Mouse (Mus musculus): Measurements from ENCODE around the gene Kirrel3.

Gene Kirrel3

DNA sequence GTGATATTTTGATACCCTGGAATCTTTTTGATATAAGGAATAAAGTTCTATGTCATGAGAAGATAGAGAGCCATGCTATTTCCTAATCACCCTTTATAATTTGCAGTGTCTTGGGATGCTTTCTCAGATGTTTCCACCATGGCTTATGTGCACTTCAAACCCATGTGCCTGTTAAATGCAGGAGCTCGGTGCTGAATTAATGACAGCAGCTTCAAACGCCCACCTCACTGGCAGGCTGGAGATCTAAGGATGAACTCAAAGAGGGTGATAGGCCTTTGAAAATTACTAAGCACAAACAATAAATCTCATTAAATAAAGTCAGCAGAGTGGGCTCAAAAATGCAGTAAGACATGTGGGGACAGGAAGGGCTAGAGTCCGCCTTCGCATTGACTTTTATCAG lies 108.2 kb downstream of the Kirrel3 start:
- no peak for DNase-seq (ENCODE audit: extremely low spot score, low read depth, low spot score)

DNA sequence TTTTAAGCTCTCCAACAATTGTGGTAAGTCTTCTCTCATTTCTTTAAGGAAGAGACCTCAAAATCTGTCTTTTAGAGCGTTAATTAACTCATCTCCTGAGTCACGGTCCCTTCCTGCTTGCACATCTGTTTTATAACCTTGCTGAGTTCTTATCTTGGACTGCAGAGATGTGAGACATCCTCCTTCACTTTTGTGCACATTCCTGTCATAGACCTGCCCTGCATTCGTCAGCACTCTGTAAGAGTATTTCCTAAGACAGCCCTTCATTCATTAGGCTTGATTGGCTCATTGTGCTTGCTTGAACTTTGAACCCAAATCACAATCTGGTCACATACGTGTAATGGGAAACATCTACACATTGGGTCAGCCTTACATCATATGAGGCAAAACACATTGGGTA lies 114.6 kb downstream of the Kirrel3 start:
- DNase-seq (ENCODE audit: extremely low spot score, low read depth, low spot score), result no peak

DNA sequence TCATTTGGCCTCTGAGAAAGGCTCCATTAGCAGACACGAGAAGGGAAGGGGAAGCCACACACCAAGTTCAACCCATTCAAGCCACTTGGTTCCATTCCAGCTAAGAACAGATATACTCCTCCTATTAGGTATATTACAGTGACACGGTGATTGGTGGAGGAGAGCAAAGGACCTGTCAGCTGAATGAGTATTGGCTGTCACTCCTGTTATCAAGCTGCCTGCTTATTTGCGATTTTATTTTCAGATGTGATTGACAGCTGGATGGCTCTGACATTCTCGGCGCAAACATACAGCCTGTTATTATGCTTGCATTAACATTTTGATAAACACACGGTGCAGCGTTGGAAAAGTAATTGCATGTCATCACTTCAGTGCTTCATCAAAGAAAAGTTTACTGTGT lies 118.1 kb downstream of the Kirrel3 start:
- no peak for DNase-seq (ENCODE audit: extremely low spot score, low read depth, low spot score)

DNA sequence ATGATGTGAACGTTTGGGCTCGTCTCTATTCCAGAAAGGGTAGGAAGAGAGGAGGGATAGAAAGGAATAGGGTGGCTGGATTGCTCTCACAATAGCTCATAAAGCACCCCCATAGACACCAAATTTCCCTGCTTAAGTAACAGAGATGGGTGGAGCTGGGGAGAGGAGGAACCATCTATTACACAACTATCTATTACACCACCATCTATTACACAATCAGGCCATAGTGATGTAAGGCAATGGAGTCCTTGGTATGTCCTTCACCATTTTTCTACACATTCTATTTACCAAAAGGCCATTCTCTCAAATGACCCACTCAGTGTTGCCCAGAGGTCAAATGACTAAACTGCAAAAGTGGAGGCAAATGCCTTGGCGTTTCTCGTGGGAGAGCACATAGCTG lies 119.2 kb downstream of the Kirrel3 start:
- DNase-seq (ENCODE audit: extremely low spot score, low read depth, low spot score), result no peak

DNA sequence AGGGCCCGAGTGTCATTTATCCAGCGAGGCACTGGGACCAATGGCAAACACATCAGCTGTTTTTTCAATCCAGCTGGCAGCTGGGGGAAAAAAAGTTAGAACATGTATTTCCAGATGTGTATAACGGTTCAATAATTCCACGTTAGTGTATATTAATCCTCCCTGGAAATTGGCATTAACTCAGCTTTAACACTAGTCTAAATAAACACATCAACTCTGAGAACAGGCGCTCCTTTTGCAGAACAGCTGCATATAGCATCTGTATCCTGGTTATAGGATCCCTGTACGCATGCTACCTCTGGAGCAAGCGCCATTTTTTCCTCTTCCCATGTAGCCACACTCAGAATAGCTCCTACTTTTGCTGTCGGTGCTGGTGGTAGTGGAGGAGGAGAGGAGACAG lies 119.8 kb downstream of the Kirrel3 start:
- DNase-seq (ENCODE audit: extremely low spot score, low read depth, low spot score), result no peak

DNA sequence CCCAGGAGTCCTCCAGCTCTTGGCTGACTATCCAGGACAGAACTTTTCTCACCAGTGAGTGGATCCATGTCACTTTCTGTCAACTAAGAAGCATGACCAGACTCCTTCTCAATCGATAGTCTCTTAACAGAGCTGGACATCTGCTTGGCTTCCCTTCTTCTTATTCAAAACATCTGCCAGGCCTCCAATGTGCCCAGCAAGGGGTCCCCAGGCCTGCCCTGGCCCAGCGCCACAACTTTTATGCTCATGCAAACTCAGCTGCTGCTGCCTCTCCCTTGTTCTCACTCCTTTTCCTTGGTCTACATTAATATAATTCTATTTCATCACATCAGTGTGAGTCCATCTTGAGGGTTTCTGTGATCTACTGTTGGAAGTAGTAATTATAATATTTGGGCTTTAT lies 122.3 kb downstream of the Kirrel3 start:
- no peak for DNase-seq (ENCODE audit: extremely low spot score, low read depth, low spot score)

DNA sequence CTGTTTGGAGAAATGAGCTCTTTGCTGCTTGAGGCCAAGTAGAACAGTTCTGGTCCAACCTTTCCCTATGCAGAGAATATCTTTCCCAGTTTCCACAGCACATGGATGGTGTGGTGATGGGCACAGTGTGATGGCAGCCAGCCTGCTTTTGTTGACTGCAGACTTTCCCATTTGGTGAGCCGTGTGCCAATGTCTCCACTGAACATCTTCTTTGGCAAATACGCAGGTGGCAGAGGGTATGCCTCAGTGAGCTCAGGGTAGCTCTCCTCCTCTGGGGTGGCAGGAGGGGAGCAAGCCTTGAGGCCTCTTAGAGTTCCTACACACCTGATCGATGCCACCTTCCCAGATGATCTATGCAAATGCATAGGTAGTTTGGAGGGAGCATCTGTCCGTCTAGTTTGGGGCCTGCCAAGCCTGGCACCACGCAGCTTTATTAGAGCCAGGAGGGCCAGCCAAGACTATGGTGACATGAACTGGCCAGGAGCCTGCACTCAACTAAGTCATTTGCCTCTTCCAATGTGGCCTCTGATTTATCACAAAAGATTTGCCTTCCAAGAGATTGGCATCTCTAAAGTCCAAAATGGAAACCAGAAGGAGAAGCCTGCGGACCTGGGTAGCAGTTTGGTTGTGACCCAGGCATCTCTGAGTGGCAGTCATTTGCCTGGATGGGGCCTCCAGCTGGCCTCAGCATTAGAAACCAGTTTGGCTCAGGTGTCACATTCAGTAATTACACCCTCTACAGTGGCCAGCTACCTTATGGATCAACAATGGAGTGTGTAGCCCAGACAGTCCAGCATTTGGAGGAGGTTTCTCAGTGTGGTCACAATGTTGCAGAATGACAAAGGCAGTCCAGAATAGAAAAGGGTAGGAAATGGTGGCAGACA lies 127.4 kb downstream of the Kirrel3 start:
- DNase-seq (ENCODE audit: extremely low spot score, low read depth, low spot score), result no peak

DNA sequence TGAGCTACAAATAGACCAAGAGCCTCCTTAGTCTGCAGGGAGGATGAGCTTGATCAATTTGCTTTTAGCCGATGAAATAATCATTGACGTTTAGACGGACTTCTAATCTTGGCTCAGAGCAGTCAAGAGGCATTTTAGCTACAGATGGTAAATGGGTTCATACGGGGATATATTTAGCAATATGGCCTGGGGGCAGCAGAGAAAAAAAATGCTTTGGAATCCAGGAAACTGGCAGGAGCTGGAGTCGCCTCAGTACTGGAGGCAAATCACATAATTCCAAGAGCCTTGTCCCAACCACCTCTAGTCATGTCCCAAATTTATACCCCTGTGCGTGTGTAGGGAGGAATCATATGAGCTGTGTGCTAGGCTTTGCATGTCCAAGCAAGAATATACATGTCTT lies 132.4 kb downstream of the Kirrel3 start:
- no peak for DNase-seq (ENCODE audit: extremely low spot score, low read depth, low spot score)

DNA sequence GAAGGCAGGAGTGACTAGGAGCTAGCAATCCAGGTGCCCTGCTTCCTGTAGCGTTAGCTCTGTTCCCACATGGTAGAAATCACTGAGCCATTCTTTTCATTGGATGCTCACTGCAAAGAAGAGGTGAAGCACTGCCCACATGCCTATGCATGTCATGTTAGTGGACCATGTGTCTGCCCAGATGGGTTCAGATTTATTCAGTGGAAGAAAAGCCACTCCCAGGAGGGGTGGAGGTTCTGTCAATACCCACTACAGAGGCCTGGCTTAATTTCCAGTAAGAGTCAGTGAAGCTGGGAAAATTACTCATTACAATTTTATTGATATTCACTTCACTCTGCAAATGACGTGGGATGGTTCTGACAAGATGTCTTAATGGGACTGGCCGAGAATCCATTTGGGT lies 134.2 kb downstream of the Kirrel3 start:
- DNase-seq (ENCODE audit: extremely low spot score, low read depth, low spot score), result no peak

DNA sequence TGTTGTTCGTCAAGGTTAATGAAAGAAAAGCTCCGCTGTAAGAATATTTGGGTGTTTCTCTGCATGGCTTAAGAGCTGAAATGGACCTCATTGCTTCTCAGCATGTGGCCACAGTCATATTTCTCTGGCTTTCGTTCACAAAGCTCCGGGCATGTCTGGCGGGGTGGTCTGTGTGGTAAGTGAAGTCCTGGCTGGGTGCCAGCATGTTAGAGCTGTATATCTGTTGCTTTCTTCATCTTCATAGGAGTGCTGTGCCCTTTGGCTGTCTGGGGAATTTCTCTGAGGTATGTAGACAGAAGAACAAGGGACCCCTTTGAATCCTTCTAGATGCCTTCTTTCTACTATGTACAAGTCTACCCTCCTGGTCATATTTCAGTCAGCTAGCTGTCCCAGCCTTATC lies 137.8 kb downstream of the Kirrel3 start:
- DNase-seq (ENCODE audit: extremely low spot score, low read depth, low spot score), result no peak

DNA sequence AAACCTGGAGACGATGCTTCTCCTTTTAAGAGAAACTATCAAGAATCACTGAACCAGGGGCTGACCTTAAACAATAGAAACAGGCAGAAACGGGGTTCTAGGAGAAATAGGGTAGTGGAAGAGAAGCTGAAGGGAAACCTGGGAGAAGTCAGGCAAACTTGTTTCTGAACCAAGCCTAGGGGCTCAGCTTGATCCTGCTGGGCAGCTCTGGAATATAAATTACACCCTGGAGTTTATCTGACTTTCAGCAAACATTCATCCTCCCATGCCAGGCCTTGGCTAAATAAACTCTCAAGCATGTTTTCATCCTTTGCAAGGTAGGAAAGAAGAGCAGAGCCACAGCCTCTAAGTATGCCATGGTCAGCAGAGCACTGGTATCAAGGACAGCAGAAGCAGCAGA lies 138.3 kb downstream of the Kirrel3 start:
- no peak for DNase-seq (ENCODE audit: extremely low spot score, low read depth, low spot score)

DNA sequence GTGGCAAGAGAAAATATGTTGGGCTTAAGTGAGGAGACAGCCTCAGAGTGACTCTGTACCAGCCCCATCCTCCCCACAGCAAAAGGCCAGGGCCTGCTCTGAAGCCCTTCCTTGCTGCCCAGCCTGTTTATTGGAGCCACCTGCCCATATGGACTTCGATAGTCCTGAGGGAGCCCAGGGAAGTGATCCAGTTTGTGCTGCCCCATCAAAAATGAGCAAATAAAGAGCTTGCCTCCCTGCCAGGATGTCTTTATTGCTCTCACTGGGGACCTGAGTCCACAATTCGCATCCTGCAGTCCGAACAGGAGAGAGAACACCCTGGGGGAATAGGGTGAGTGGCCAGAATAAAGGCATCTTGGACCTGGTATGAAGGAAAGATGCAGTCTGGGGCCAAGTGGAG lies 143.1 kb downstream of the Kirrel3 start:
- DNase-seq (ENCODE audit: extremely low spot score, low read depth, low spot score), result no peak

DNA sequence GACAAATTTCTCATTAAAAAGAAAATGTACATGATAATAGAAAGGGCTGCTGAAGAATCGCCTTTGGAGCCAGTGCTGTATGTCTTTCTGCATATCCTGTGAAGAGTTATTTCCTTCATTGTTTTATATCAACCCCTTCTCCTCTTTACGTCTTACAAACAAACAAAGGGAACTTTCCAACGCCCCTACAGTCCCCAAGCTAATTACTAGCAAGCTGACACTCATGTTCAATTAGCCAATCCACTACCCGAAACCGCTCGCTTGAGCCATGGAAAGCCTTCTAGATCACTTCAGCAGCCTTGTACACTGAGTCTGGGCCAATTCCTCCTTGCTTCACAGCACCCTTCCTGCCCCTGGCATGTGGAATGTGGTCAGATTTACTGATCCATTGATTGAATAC lies 150.0 kb downstream of the Kirrel3 start:
- DNase-seq (ENCODE audit: extremely low spot score, low read depth, low spot score), result no peak

DNA sequence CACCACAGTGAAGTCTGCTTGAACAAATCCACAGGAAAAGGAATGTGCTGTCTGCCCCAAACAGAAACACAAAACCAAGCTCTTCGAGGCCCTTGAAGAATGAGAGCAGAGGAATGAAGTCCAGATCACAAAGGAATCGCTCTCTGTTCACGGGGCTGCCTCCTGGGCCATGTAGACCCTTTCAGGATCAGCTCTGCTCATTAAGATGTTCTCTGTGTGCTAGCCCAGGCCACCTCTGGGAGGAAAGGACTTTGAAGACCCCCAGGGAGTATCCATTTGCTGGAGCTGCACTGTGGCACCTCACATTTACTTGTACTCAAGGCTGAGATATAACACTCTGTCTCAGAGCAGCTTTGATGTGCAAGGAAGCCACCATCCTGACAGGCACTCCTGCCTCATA lies 158.2 kb downstream of the Kirrel3 start:
- DNase-seq (ENCODE audit: extremely low spot score, low read depth, low spot score), result no peak

DNA sequence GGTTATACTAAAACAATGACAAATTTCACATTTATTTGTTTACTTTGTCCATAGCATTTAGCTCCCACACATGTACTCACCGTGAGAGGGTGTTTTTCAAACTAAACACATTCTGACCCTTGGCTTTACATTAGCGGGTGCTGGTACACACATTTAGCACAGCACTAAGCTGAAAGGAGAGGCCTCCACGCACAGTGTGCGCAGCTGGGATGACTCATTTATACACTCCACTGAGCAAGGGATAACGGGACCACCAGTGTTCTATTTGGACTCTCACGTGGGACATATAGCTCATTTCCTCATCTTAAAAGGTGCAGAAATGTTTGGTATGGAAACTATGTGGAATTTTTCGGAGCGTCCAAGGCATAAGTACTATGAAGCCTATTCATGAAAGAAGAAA lies 158.7 kb downstream of the Kirrel3 start:
- DNase-seq (ENCODE audit: extremely low spot score, low read depth, low spot score), result no peak

DNA sequence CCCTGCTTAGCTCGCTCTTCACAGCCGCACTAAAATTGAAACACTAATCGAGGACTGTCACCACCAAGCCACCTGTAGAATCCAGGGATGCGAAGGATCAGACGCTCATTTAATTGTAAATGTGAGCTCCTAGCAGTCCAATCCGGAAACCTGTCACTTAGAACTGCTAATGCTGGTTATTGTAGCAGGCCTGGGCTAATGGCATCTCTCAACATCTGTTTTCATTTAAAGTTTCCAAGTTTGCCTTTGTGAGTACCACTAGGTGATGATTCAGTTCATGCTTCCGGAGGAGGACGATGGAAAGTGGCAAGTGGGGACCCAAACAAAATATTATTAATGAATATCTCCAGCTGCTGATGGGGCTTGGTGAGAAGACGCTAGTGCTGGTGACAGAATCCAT lies 161.1 kb downstream of the Kirrel3 start:
- peak; percentile 67 for DNase-seq (ENCODE audit: extremely low spot score, low read depth, low spot score)

DNA sequence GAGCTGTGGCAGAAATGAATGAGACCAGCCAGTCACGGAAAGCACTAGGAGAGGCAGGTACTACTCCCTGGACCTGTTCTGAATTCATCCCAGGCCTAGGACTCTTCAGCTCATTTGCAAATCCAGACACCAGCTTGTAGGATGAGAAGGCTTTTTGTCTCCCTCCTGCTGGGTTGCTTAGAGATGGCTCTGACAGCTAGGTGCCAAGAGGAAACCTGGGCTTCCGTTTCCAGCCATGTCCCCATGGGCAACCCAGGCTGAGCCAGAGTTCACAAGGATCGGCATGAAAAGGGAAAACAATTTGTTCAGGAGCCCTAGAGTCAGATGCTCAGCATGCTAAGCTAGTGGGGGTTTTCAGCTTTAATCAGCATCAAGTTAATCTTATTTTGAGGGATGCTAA lies 166.6 kb downstream of the Kirrel3 start:
- DNase-seq (ENCODE audit: extremely low spot score, low read depth, low spot score), result no peak

DNA sequence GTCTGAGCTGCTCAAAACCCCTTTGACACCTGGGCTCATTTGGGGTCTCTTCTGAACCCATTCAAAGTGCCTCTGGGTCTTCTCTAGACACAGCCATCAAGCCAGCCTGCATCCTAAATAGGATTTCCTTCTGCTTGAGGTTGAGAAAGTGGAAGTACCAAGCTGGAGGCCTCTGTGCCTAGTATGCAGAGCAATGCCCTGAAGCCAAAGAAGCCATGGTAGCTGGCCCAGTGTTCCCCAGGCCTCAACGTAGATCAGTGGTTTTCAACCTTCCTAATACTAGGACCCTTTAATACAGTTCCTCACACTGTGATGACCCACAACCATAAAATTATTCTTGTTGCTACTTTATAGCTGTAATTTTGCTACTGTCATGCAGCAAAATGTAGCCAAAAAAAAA lies 167.4 kb downstream of the Kirrel3 start:
- DNase-seq (ENCODE audit: extremely low spot score, low read depth, low spot score), result no peak

DNA sequence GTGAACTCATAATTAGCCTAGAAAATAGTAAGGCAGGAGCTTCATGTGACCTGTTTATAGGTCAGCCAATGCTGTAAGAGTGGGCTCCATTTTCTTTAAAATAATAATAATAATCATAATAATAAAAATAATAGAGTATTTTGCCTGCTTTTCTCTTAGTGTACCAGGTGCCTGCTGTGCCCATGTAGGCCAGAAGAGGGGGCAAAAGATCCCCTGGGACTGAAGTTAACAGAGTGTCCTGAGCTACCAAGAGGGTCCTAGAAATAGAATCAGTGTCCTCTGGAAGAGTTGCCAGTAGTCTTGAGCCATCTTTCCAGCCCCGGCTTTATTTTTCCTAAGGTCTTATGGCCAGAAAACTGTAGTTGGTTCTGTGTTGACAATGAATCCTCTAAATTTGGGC lies 174.9 kb downstream of the Kirrel3 start:
- DNase-seq (ENCODE audit: extremely low spot score, low read depth, low spot score), result no peak

DNA sequence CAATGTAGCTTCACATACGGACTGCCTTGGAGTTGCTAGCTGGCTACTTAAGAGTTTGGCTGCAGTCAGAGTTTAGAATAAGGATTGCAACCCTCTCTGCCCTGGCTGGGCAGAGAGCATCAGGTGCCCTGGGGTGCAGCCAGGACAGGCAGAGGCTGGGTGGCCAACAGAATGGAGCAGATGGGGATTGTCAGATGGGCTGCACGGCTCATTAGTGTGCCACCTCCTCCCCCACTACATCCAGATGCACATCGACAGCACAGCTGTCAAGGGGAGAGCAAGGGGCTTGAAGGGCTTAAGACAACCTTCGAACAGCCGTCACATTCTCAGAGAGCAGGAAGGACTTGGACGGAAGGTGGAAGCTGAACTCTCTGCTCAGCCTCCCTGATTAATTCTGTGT lies 177.7 kb downstream of the Kirrel3 start:
- no peak for DNase-seq (ENCODE audit: extremely low spot score, low read depth, low spot score)

DNA sequence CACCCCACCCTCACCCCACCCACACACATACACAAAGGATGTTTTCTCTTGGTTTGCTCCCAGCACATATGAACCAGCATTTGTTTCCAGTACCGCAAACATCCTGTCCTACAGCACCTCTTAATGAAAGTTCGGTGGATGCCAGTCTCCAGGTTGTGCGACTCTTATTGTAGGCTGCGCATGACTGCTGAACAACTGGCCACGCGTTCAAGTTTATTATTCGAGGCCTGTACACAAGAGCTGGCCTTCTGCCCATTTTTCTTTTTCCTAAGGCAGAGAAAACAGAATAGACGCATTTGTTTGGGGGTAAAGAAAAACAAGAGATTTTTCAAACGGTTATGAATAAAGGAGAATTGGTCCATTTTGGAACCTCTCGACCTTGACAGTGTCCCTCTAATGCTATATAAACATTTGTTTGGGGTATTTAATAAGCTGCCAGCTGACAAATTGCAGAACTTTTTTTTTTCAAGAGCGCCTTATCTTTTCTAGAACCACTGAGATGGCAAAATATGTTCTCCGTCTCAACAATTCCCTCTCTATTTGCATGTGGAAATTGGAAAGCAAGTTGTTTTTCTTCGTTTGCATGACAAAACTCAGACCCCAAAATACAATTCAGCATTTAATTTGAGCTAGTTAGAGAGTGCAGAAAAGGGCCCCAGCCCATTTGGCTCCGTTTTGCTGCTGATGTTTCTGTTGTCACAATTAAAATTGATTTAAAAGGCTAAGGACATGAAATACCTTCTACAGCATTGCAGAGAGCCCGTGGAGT lies 179.9 kb downstream of the Kirrel3 start:
- no peak for DNase-seq (ENCODE audit: extremely low spot score, low read depth, low spot score)

DNA sequence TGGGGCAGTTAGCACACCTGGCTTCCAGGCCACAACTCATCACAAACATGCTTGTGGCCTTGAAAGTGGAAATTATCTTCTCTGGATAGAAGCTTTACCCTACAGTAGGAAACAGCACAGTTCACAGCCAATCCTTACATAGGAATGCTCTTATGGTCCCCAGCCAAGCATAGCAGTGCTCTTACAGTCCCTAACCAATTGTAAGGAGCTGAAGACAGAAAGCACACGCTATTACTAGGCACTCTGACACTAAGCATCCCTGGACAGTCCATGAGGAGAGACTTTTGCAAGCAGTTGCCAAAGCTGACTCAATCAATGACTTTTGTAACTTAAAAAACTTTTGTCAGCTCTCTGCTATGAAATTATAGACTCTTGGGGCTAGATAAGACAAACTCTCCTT lies 181.5 kb downstream of the Kirrel3 start:
- DNase-seq (ENCODE audit: extremely low spot score, low read depth, low spot score), result no peak

Measured in hindlimb bud, embryonic 11.5 days (tissue).